Comparison of ENCODE assay signal across 9 mouse cellular contexts in the genomic region with DNA sequence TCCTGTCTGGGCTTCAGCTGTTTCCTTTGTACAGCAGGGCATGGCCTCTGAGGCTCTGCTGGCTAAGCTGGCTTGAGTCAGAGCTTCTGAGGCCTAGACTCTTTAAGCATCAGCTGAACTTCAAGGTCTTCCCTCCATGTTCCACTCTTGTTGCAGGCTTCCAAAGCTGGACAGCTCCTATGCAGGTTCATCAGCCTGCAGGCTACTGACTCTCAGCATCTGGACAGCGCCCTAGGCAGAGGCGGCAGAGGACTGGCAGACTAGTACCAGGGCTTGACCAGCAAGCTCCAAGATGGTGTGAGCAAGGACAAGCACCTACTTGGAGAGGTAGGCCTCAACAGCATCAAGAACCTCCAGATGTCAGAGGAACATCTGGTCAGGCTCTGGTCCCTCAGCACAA. TPM values are rescaled to one million over a fixed set of nuclear protein-coding genes. Genes with fewer than 3 reads are reported as not detected.
DNase-seq lines count a peak whose midpoint lies in the region; ATAC-seq lines count a peak whose summit lies in the region.
"Had no signal": no experiment of that assay in that cellular context is flagged by ENCODE, and none has a peak within 500 bp of the region (broad histone marks: within the 10 kb centered on the region; RNA-seq: fewer than 3 reads in every experiment).

No protein-coding gene starts in this region.

- no peak overlapping the region for H3K4me2 ChIP-seq in liver, embryonic 12.5 days
- no peak overlapping the region for H3K4me2 ChIP-seq in forebrain, embryonic 16.5 days (ENCODE audit: low read length)

- intact Hi-C loops in heart, postnatal 14 days (cut with DNase I), result no loop called here

- no peaks in the 10 kb centered on the region for H3K9me3 ChIP-seq in liver, embryonic 12.5 days (replicated peaks)
- H3K9me3 ChIP-seq in forebrain, embryonic 16.5 days (ENCODE audit: control insufficient read depth, low read length), result no peaks in the 10 kb centered on the region

- H3K9ac ChIP-seq in liver, embryonic 12.5 days, result no peak overlapping the region
- no peak overlapping the region for H3K9ac ChIP-seq in forebrain, embryonic 16.5 days (replicated peaks; ENCODE audit: low read depth, low read length)

- H3K36me3 ChIP-seq in liver, embryonic 12.5 days, result no peaks in the 10 kb centered on the region
- H3K36me3 ChIP-seq in forebrain, embryonic 16.5 days (ENCODE audit: control insufficient read depth, insufficient read depth), result no peaks in the 10 kb centered on the region

- ATAC-seq in liver, embryonic 12.5 days, result no peak
- no peak for ATAC-seq in forebrain, embryonic 16.5 days

- H3K4me3 ChIP-seq in liver, embryonic 12.5 days, result no peak overlapping the region
- no peak overlapping the region for H3K4me3 ChIP-seq in forebrain, embryonic 16.5 days (replicated peaks; ENCODE audit: low read length)

- DNase-seq in liver (peak; percentile 65), ZHBTc4 (ENCODE audit: low read depth, low spot score) (peak; percentile 78)
- DNase-seq in heart, postnatal 14 days, result peak; percentile 48 to 68
- peak; percentile 26 for DNase-seq in lung, postnatal 36 days
- no peak for DNase-seq in urinary bladder, postnatal 10 days (ENCODE audit: low spot score)
- DNase-seq in left cerebral cortex, adult 18-20 months (ENCODE audit: low spot score in 2 of 2), result no peak

- H3K4me1 ChIP-seq in liver, embryonic 12.5 days, result peaks cover 16% of the 10 kb centered on the region
- peaks cover 14% of the 10 kb centered on the region for H3K4me1 ChIP-seq in forebrain, embryonic 16.5 days (replicated peaks; ENCODE audit: control insufficient read depth, insufficient read depth, low read length)

- H3K27me3 ChIP-seq in liver, embryonic 12.5 days (replicated peaks), result no peaks in the 10 kb centered on the region
- H3K27me3 ChIP-seq in forebrain, embryonic 16.5 days (replicated peaks; ENCODE audit: control insufficient read depth, insufficient read depth, low read length), result no peaks in the 10 kb centered on the region

- no peak overlapping the region for H3K27ac ChIP-seq in liver, embryonic 12.5 days
- H3K27ac ChIP-seq in forebrain, embryonic 16.5 days (ENCODE audit: low read length), result no peak overlapping the region
- H3K27ac ChIP-seq: macrophage had no signal

- 16% methylated on average over 2 of the region's 2 CpGs for WGBS in liver, embryonic 12.5 days (ENCODE audit: insufficient replicate concordance)
- 39% methylated on average over 2 of the region's 2 CpGs for WGBS in forebrain, embryonic 16.5 days

RNA-seq across cellular contexts. Expression of a gene that starts 42.9 kb away (rescaled TPM):
- 35.8 and 37.9 TPM in 2 replicates for polyA plus RNA-seq in liver, embryonic 12.5 days (2016; fragmentation: Nextera tagmentation; extraction: Ambion mirVana)
- 10 to 100 TPM; 44.1 to 48.3 TPM for total RNA-seq in heart, postnatal 14 days (2021)
- polyA plus RNA-seq in forebrain, embryonic 16.5 days (2015; fragmentation: Nextera tagmentation; extraction: Ambion mirVana), result 54.6 and 59.9 TPM in 2 replicates
- total RNA-seq in left cerebral cortex, adult 18-20 months (2021), result 100 to 1,000 TPM; 110 to 114 TPM

Comparison
In these comparisons a context has a peak if more than half of its experiments do, and no peak if none do; other contexts are left out.
1. DNase-seq: peak in liver (single experiment), ZHBTc4 (single experiment), heart, postnatal 14 days (2 of 2) and lung, postnatal 36 days (single experiment); none in urinary bladder, postnatal 10 days (single experiment) and left cerebral cortex, adult 18-20 months (0 of 2).